10 mouse cellular contexts compared by ENCODE assay signal in the genomic region with DNA sequence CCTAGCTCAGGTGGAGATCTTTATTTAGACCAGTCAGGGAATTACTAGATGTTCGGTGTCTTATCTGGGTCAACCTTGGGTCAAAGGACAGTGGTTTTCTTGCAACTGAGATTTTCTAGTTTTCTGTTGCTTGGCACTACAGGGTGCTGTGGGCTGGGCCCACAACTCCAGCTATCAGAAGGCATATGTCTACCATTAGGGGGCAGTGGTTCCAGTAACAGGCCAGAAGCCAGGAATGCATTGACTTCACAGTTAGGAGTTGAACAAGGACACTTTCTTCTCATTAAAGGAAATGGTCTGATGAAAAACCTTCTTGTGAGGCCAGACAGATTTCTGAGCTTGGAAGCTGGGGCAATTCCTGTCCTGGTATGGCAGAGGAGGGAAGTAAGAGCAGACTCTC. TPM values are rescaled to one million over a fixed set of nuclear protein-coding genes. Genes with fewer than 3 reads are reported as not detected.
A peak's percentile ranks its signal among the peaks of the same experiment; 100 is the strongest.
DNase-seq lines count a peak whose midpoint lies in the region; ATAC-seq lines count a peak whose summit lies in the region.
"Had no signal": no experiment of that assay in that cellular context is flagged by ENCODE, and none has a peak within 500 bp of the region (broad histone marks: within the 10 kb centered on the region; RNA-seq: fewer than 3 reads in every experiment).

No protein-coding gene starts in this region.

- 0 out of 2 replicates have a peak, but pooled peaks cover 4% of the 10 kb centered on the region for H3K36me3 ChIP-seq in intestine, embryonic 16.5 days (ENCODE audit: control insufficient read depth, insufficient read depth, low read length)
- 0 out of 2 replicates have a peak, but pooled peaks cover 1% of the 10 kb centered on the region for H3K36me3 ChIP-seq in heart, embryonic 11.5 days (ENCODE audit: control insufficient read depth, insufficient read depth, low read length)

- H3K4me3 ChIP-seq in intestine, embryonic 16.5 days (ENCODE audit: low read length): no peak overlapping the region
- H3K4me3 ChIP-seq in heart, embryonic 11.5 days (ENCODE audit: low read depth, low read length): no peak overlapping the region
- H3K4me3 ChIP-seq: lung, embryonic 15.5 days had no signal

- intact Hi-C loops in heart, postnatal 10 days (cut with DNase I): no loop called here

- H3K27me3 ChIP-seq in intestine, embryonic 16.5 days (replicated peaks; ENCODE audit: control insufficient read depth, insufficient read depth, low read length): no peaks in the 10 kb centered on the region
- H3K27me3 ChIP-seq in heart, embryonic 11.5 days (ENCODE audit: control insufficient read depth, insufficient read depth, low read length): no peaks in the 10 kb centered on the region
- H3K27me3 ChIP-seq: lung, embryonic 15.5 days had no signal

- no peak overlapping the region for H3K4me2 ChIP-seq in intestine, embryonic 16.5 days (ENCODE audit: low read depth, low read length)
- H3K4me2 ChIP-seq in heart, embryonic 11.5 days: no peak overlapping the region
- H3K4me2 ChIP-seq: lung, embryonic 15.5 days had no signal

- no peak overlapping the region for H3K27ac ChIP-seq in intestine, embryonic 16.5 days (ENCODE audit: low read length)
- no peak overlapping the region for H3K27ac ChIP-seq in heart, embryonic 11.5 days (ENCODE audit: low read depth, low read length)
- H3K27ac ChIP-seq: lung, embryonic 15.5 days had no signal

- H3K9me3 ChIP-seq in intestine, embryonic 16.5 days (ENCODE audit: control insufficient read depth, low read length): no peaks in the 10 kb centered on the region
- no peaks in the 10 kb centered on the region for H3K9me3 ChIP-seq in heart, embryonic 11.5 days (replicated peaks; ENCODE audit: control insufficient read depth, low read length)
- H3K9me3 ChIP-seq: lung, embryonic 15.5 days had no signal

- peak; percentile 24 to 34 for DNase-seq in heart, postnatal 10 days
- no peak for DNase-seq in heart, adult 11 months
- peak; percentile 53 for DNase-seq in A20 (ENCODE audit: low read depth, low spot score)
- DNase-seq in ES-CJ7 (ENCODE audit: low read depth, low spot score): peak; percentile 77
- no peak for DNase-seq in right cerebral cortex, adult 18-20 months
- DNase-seq in yolk sac, embryonic 10.5 days (ENCODE audit: low spot score): no peak

- peaks cover 9% of the 10 kb centered on the region for H3K4me1 ChIP-seq in intestine, embryonic 16.5 days (ENCODE audit: control insufficient read depth, insufficient read depth, low read length)
- peaks cover 12% of the 10 kb centered on the region for H3K4me1 ChIP-seq in heart, embryonic 11.5 days (ENCODE audit: control insufficient read depth, insufficient read depth, low read length)

- ATAC-seq in intestine, embryonic 16.5 days: peak; percentile 40
- no peak for ATAC-seq in heart, embryonic 11.5 days (replicated peaks; ENCODE audit: insufficient number of reproducible peaks, low FRiP score, low TSS enrichment)

- no peak overlapping the region for H3K9ac ChIP-seq in intestine, embryonic 16.5 days (ENCODE audit: low read depth, low read length)
- H3K9ac ChIP-seq in heart, embryonic 11.5 days (ENCODE audit: low read depth, low read length): no peak overlapping the region
- H3K9ac ChIP-seq: lung, embryonic 15.5 days had no signal

- WGBS in intestine, embryonic 16.5 days: 46% methylated on average over 1 of the region's 1 CpGs
- WGBS in heart, embryonic 11.5 days (ENCODE audit: insufficient replicate concordance): 42% methylated on average over 1 of the region's 1 CpGs

RNA-seq across cellular contexts. Expression of a gene that starts 30.2 kb away (rescaled TPM):
- 10 to 100 TPM; 57.8 to 61.3 TPM for total RNA-seq in heart, postnatal 10 days (2021)
- 16.5 and 16.7 TPM in 2 replicates for polyA plus RNA-seq in intestine, embryonic 16.5 days (2015; fragmentation: Nextera tagmentation; extraction: Ambion mirVana)
- polyA plus RNA-seq in heart, embryonic 11.5 days (2014; fragmentation: Nextera tagmentation; extraction: Ambion mirVana): 16.9 and 19.5 TPM in 2 replicates

RNA-seq across cellular contexts. Expression of a gene that starts 53.9 kb away (rescaled TPM):
- not detected for total RNA-seq in heart, postnatal 10 days (2021)
- not detected in 2 replicates for polyA plus RNA-seq in intestine, embryonic 16.5 days (2015; fragmentation: Nextera tagmentation; extraction: Ambion mirVana)
- polyA plus RNA-seq in heart, embryonic 11.5 days (2014; fragmentation: Nextera tagmentation; extraction: Ambion mirVana): not detected in 2 replicates
- polyA plus RNA-seq: heart, embryonic 16.5 days; lung, embryonic 15.5 days had no signal

Comparison
In these comparisons a context has a peak if more than half of its experiments do, and no peak if none do; other contexts are left out.
1. DNase-seq: peak in heart, postnatal 10 days (2 of 2), A20 (single experiment) and ES-CJ7 (single experiment); none in heart, adult 11 months (single experiment), right cerebral cortex, adult 18-20 months (single experiment) and yolk sac, embryonic 10.5 days (single experiment).